Mouse (Mus musculus) retina, postnatal 1 day (tissue): ENCODE measurements around the gene Syndig1.
A peak's percentile ranks its signal among the peaks of the same experiment; 100 is the strongest.

ENCODE experiments used
- DNase-seq: peaks from one replicate; pipeline ENCODE4 v3.0.0-alpha.2; 2012

Syndig1 gene

GRCm38 (mm10) chr2:149877954-149878353 is 48.9 kb downstream of the Syndig1 start:
- no peak for DNase-seq

- no peak for DNase-seq
Observed at GRCm38 (mm10) chr2:149887634-149888033, 58.6 kb downstream of the Syndig1 start.

- DNase-seq, result peak; percentile 70
Observed at GRCm38 (mm10) chr2:149891647-149892046, 62.6 kb downstream of the Syndig1 start.

- DNase-seq, result no peak
Observed at GRCm38 (mm10) chr2:149896337-149896736, 67.3 kb downstream of the Syndig1 start.

GRCm38 (mm10) chr2:149899615-149900014 is 70.6 kb downstream of the Syndig1 start:
- DNase-seq, result no peak

- no peak for DNase-seq
Observed at GRCm38 (mm10) chr2:149900606-149901005, 71.6 kb downstream of the Syndig1 start.

GRCm38 (mm10) chr2:149904405-149904804 is 75.4 kb downstream of the Syndig1 start:
- DNase-seq, result no peak

GRCm38 (mm10) chr2:149906694-149907093 is 77.7 kb downstream of the Syndig1 start:
- DNase-seq, result no peak

GRCm38 (mm10) chr2:149917162-149917561 is 88.2 kb downstream of the Syndig1 start:
- DNase-seq, result no peak

- DNase-seq, result no peak
Observed at GRCm38 (mm10) chr2:149923561-149923960, 94.5 kb downstream of the Syndig1 start.

GRCm38 (mm10) chr2:149925911-149926310 is 96.9 kb downstream of the Syndig1 start:
- no peak for DNase-seq

- DNase-seq, result no peak
Observed at GRCm38 (mm10) chr2:149927001-149927400, 98.0 kb downstream of the Syndig1 start.

GRCm38 (mm10) chr2:149927481-149927880 is 98.5 kb downstream of the Syndig1 start:
- DNase-seq, result no peak

- no peak for DNase-seq
Observed at GRCm38 (mm10) chr2:149929986-149930385, 101.0 kb downstream of the Syndig1 start.

GRCm38 (mm10) chr2:149931111-149931510 is 102.1 kb downstream of the Syndig1 start:
- no peak for DNase-seq

GRCm38 (mm10) chr2:149932095-149932494 is 103.1 kb downstream of the Syndig1 start:
- no peak for DNase-seq

GRCm38 (mm10) chr2:149933247-149933898 is 104.4 kb downstream of the Syndig1 start:
- DNase-seq, result no peak

GRCm38 (mm10) chr2:149934139-149934538 is 105.1 kb downstream of the Syndig1 start:
- DNase-seq, result peak; percentile 2

GRCm38 (mm10) chr2:149938829-149939228 is 109.8 kb downstream of the Syndig1 start:
- no peak for DNase-seq

GRCm38 (mm10) chr2:149939586-149939985 is 110.6 kb downstream of the Syndig1 start:
- no peak for DNase-seq

GRCm38 (mm10) chr2:149950641-149951040 is 121.6 kb downstream of the Syndig1 start:
- no peak for DNase-seq

- DNase-seq, result peak; percentile 1
Observed at GRCm38 (mm10) chr2:149971014-149971413, 142.0 kb downstream of the Syndig1 start.

GRCm38 (mm10) chr2:149973583-149973982 is 144.6 kb downstream of the Syndig1 start:
- peak; percentile 3 for DNase-seq

GRCm38 (mm10) chr2:149980419-149980818 is 151.4 kb downstream of the Syndig1 start:
- no peak for DNase-seq

GRCm38 (mm10) chr2:149982466-149982865 is 153.5 kb downstream of the Syndig1 start:
- DNase-seq, result no peak
